Mouse (Mus musculus): ENCODE measurements around the gene Gap43. TPM values are rescaled to one million over a fixed set of nuclear protein-coding genes. Genes with fewer than 3 reads are reported as not detected.

The Gap43 gene
- polyA plus RNA-seq, 1 experiment, result 1.6 TPM

DNA sequence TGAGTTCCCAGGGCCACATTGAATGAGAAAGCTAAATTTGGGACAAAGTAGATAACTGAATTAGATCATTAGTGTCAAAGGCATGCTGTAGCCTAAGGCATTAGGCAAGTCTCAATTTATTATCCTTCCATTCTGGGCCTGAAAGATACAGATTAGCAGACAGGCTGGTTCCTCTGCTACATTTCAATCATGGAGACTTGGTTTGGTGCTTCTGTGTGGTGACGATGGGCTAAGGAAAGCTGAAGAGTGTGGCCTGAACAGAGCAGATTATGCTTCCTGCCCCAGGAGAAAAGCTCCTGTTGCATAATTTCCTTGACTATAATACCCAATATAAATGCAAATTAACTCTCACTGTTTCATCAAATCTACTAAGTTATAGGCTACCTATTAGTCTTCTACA, 31.7 kb downstream of the Gap43 start:
- Histone ChIP-seq H3K4me3 (no peak overlapping the region), H3K4me2 (ENCODE audit: low read depth) (no peak overlapping the region), H3K27me3 (ENCODE audit: control insufficient read depth, insufficient read depth, insufficient read length) (no peaks in the 10 kb centered on the region), H3K36me3 (ENCODE audit: control insufficient read depth, insufficient read depth) (no peaks in the 10 kb centered on the region), H3ac (ENCODE audit: control insufficient read depth, insufficient read length) (no peak overlapping the region), H3K79me2 (ENCODE audit: control insufficient read depth, insufficient read depth) (no peaks in the 10 kb centered on the region)
- TF ChIP-seq TCF3 (IDR thresholded peaks at IDR 0.05; ENCODE audit: insufficient read length, low read depth), result no peak
- no peak for TF ChIP-seq MYOG (IDR thresholded peaks at IDR 0.05; ENCODE audit: control insufficient read depth in 1 of 3, insufficient read depth in 1 of 3, insufficient read length in 2 of 3, low read depth in 2 of 3)
- no peak for TF ChIP-seq POLR2AphosphoS2 (IDR thresholded peaks at IDR 0.05; ENCODE audit: insufficient read length, low read depth)
- TF ChIP-seq POLR2A (IDR thresholded peaks at IDR 0.05; ENCODE audit: insufficient read length, low read depth), result no peak
- no peak for TF ChIP-seq MYOD1 (IDR thresholded peaks at IDR 0.05; ENCODE audit: control insufficient read depth in 1 of 3, insufficient read length in 2 of 3, low read depth in 2 of 3)
- TF ChIP-seq CEBPB (IDR thresholded peaks at IDR 0.05; ENCODE audit: insufficient read depth, poor library complexity, severe bottlenecking), result no peak
- TF ChIP-seq SRF (IDR thresholded peaks at IDR 0.05; ENCODE audit: control insufficient read depth, insufficient read length, low read depth), result no peak
- TF ChIP-seq E2F4 (IDR thresholded peaks at IDR 0.05; ENCODE audit: insufficient read depth), result no peak
- no peak for TF ChIP-seq REST (IDR thresholded peaks at IDR 0.05; ENCODE audit: insufficient read depth, insufficient read length)
- TF ChIP-seq TCF12 (IDR thresholded peaks at IDR 0.05; ENCODE audit: insufficient read depth, poor library complexity, severe bottlenecking), result no peak

DNA sequence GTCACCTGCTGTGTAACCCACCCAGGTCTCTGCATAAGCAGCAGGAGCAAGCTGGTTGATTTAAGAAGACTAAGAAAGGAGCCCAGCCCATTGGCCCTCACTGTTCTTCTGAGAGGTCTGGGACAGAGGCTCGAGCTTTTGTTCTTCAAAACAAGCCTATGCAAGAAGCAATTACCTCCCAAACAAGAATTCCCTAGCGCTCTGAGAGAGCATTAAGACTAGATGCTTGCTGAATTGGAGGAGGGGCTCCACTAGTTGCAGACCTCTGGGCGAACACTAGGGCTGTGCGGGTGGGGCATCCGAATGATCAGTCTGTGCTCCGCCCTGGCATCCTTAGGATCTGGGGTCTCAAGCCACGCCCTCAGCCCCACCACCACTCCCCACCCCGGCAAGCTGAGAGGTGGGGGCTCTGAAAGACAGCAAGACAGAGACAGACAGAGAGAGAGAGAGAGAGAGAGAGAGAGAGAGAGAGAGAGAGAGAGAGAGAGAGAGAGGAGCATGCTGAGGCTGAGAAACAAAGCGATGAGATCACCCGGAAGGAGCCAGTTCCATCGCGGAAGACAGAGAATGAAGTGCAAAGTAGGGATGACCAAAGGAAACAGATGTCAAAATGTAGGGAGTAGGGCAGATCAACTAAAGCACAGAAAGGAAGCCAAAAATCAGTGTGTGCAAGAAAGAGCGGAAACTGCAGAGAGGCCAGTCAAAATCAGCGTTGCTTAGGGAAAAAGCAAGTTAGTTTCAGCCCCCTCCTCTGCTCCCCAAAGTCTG, 34.3 kb downstream of the Gap43 start:
- no peak overlapping the region for H3ac ChIP-seq (ENCODE audit: control insufficient read depth, insufficient read length)
- no peaks in the 10 kb centered on the region for H3K36me3 ChIP-seq (ENCODE audit: control insufficient read depth, insufficient read depth)
- H3K4me2 ChIP-seq (ENCODE audit: low read depth), result no peak overlapping the region
- no peak for TF ChIP-seq SRF (IDR thresholded peaks at IDR 0.05; ENCODE audit: control insufficient read depth, insufficient read length, low read depth)
- no peaks in the 10 kb centered on the region for H3K27me3 ChIP-seq (ENCODE audit: control insufficient read depth, insufficient read depth, insufficient read length)
- no peaks in the 10 kb centered on the region for H3K79me2 ChIP-seq (ENCODE audit: control insufficient read depth, insufficient read depth)
- H3K4me3 ChIP-seq, result no peak overlapping the region

DNA sequence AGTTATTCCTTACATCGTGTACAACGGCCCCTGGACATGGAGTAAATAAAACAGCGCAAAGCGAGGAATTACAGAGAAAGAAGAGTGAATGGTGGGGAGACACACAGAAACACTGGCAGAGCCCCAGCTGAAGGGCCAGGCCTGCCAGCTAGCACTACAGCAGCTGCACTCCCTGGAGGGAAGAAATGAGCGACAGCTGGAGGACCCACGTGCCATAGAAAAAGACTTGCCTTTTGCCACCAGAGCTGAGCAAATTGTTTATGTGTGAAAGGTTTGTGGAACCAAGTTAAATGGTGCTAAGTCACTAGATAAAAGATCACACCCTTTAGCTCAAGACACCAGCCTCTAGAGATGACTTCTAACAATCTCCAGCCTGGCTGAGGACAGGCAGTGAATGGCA, 37.0 kb downstream of the Gap43 start:
- no peak overlapping the region for H3K4me2 ChIP-seq (ENCODE audit: low read depth)
- no peak overlapping the region for H3ac ChIP-seq (ENCODE audit: control insufficient read depth, insufficient read length)
- no peaks in the 10 kb centered on the region for H3K36me3 ChIP-seq (ENCODE audit: control insufficient read depth, insufficient read depth)
- H3K27me3 ChIP-seq (ENCODE audit: control insufficient read depth, insufficient read depth, insufficient read length), result no peaks in the 10 kb centered on the region
- no peaks in the 10 kb centered on the region for H3K79me2 ChIP-seq (ENCODE audit: control insufficient read depth, insufficient read depth)
- no peak overlapping the region for H3K4me3 ChIP-seq
- TF ChIP-seq USF1 (IDR thresholded peaks at IDR 0.05; ENCODE audit: low read depth) (no peak), SRF (IDR thresholded peaks at IDR 0.05; ENCODE audit: control insufficient read depth, insufficient read length, low read depth) (no peak), MAX (IDR thresholded peaks at IDR 0.05; ENCODE audit: low read depth) (no peak), MYOD1 (IDR thresholded peaks at IDR 0.05; ENCODE audit: control insufficient read depth in 1 of 3, insufficient read length in 2 of 3, low read depth in 2 of 3) (peak in 2 of 3 experiments; percentile 80 to 83), TCF12 (IDR thresholded peaks at IDR 0.05; ENCODE audit: insufficient read depth, poor library complexity, severe bottlenecking) (peak; percentile 45), MYOG (IDR thresholded peaks at IDR 0.05; ENCODE audit: control insufficient read depth in 1 of 3, insufficient read depth in 1 of 3, insufficient read length in 2 of 3, low read depth in 2 of 3) (peak; percentile 34 to 87 (median 73))

DNA sequence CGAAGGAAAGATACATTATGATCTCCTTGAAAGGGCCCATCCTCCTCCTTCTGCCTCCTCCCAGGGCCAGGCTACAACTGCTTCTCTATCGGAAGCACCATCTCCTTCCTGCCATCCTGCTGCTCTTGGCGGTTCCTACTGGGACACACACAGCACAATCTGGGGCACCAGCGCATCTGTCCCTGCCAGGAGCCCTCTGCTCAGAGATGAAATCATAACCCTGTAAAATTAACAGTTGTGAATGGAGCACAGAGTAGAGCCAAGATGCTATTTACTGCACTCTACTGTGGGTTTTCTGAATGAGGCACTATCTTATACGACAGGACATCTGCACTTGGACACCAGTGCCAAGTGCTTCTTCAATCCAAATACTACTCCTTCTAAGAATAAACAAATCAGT, 46.0 kb downstream of the Gap43 start:
- TF ChIP-seq POLR2A (IDR thresholded peaks at IDR 0.05; ENCODE audit: insufficient read length, low read depth), result no peak
- no peak for TF ChIP-seq MAX (IDR thresholded peaks at IDR 0.05; ENCODE audit: low read depth)
- no peak for TF ChIP-seq USF1 (IDR thresholded peaks at IDR 0.05; ENCODE audit: low read depth)
- no peak for TF ChIP-seq CEBPB (IDR thresholded peaks at IDR 0.05; ENCODE audit: insufficient read depth, poor library complexity, severe bottlenecking)
- no peak for TF ChIP-seq MYOG (IDR thresholded peaks at IDR 0.05; ENCODE audit: control insufficient read depth in 1 of 3, insufficient read depth in 1 of 3, insufficient read length in 2 of 3, low read depth in 2 of 3)
- TF ChIP-seq TCF12 (IDR thresholded peaks at IDR 0.05; ENCODE audit: insufficient read depth, poor library complexity, severe bottlenecking), result no peak
- TF ChIP-seq SRF (IDR thresholded peaks at IDR 0.05; ENCODE audit: control insufficient read depth, insufficient read length, low read depth), result no peak
- no peak for TF ChIP-seq POLR2AphosphoS2 (IDR thresholded peaks at IDR 0.05; ENCODE audit: insufficient read length, low read depth)
- no peak for TF ChIP-seq REST (IDR thresholded peaks at IDR 0.05; ENCODE audit: insufficient read depth, insufficient read length)
- TF ChIP-seq TCF3 (IDR thresholded peaks at IDR 0.05; ENCODE audit: insufficient read length, low read depth), result no peak
- TF ChIP-seq MYOD1 (IDR thresholded peaks at IDR 0.05; ENCODE audit: control insufficient read depth in 1 of 3, insufficient read length in 2 of 3, low read depth in 2 of 3), result no peak
- TF ChIP-seq E2F4 (IDR thresholded peaks at IDR 0.05; ENCODE audit: insufficient read depth), result no peak
- H3K4me2 ChIP-seq (ENCODE audit: low read depth), result no peak overlapping the region
- H3ac ChIP-seq (ENCODE audit: control insufficient read depth, insufficient read length), result no peak overlapping the region
- no peaks in the 10 kb centered on the region for H3K27me3 ChIP-seq (ENCODE audit: control insufficient read depth, insufficient read depth, insufficient read length)
- no peaks in the 10 kb centered on the region for H3K36me3 ChIP-seq (ENCODE audit: control insufficient read depth, insufficient read depth)
- no peak overlapping the region for H3K4me3 ChIP-seq
- H3K79me2 ChIP-seq (ENCODE audit: control insufficient read depth, insufficient read depth), result no peaks in the 10 kb centered on the region

DNA sequence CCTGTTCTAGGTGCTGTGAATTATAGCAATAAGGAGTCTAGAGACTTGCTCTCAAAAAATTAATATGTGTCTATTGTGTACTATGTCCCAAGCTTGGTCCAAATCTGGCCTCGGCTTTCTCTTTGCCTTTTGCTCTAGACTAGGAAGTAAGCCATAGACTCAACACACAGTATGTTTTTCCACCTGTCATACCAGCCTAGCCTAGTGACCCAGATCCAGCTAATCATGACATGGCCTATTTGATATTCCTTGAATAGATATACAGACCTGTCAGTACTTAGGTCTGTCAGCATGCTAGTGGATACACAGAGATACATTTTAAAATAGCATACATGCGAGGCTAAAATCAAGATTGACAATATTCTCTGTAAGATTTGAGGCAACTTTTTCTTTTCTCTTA, 46.4 kb downstream of the Gap43 start:
- H3K79me2 ChIP-seq (ENCODE audit: control insufficient read depth, insufficient read depth), result no peaks in the 10 kb centered on the region
- TF ChIP-seq CEBPB (IDR thresholded peaks at IDR 0.05; ENCODE audit: insufficient read depth, poor library complexity, severe bottlenecking), result no peak
- no peak for TF ChIP-seq REST (IDR thresholded peaks at IDR 0.05; ENCODE audit: insufficient read depth, insufficient read length)
- no peak for TF ChIP-seq POLR2A (IDR thresholded peaks at IDR 0.05; ENCODE audit: insufficient read length, low read depth)
- TF ChIP-seq E2F4 (IDR thresholded peaks at IDR 0.05; ENCODE audit: insufficient read depth), result no peak
- no peak for TF ChIP-seq MAX (IDR thresholded peaks at IDR 0.05; ENCODE audit: low read depth)
- TF ChIP-seq MYOD1 (IDR thresholded peaks at IDR 0.05; ENCODE audit: control insufficient read depth in 1 of 3, insufficient read length in 2 of 3, low read depth in 2 of 3), result no peak
- no peak for TF ChIP-seq POLR2AphosphoS2 (IDR thresholded peaks at IDR 0.05; ENCODE audit: insufficient read length, low read depth)
- no peak overlapping the region for H3K4me2 ChIP-seq (ENCODE audit: low read depth)
- H3K4me3 ChIP-seq, result no peak overlapping the region
- no peaks in the 10 kb centered on the region for H3K36me3 ChIP-seq (ENCODE audit: control insufficient read depth, insufficient read depth)
- H3K27me3 ChIP-seq (ENCODE audit: control insufficient read depth, insufficient read depth, insufficient read length), result no peaks in the 10 kb centered on the region
- no peak overlapping the region for H3ac ChIP-seq (ENCODE audit: control insufficient read depth, insufficient read length)
